Mouse (Mus musculus) MEL (cell line): ENCODE data around the gene Tmsb15a. TPM values are rescaled to one million over a fixed set of nuclear protein-coding genes. Genes with fewer than 3 reads are reported as not detected.

Experiments used
- DNase-seq: peaks from one replicate; pipeline ENCODE4 v3.0.0; 2011; ENCODE audit warnings: low read depth, low spot score
- H3K27ac ChIP-seq: 2 replicates; pipeline ENCODE4 v1.5.1; 2012; ENCODE audit warnings: low read depth, mild to moderate bottlenecking, control low read depth, low read length, moderate library complexity; ENCODE audit not compliant: control insufficient read depth
- H3K27me3 ChIP-seq, 2 experiments: fragments of 150-350 bp in 1 of 2; sonication (generic) in 1 of 2; 2 replicates each; pipeline ENCODE4 v1.6.1; 2012; ENCODE audit warnings: low read length in 2 of 2, mild to moderate bottlenecking in 2 of 2, improper control_type of control experiment in 1 of 2, moderate library complexity in 1 of 2; ENCODE audit not compliant: insufficient read depth in 2 of 2, control insufficient read depth in 1 of 2
- H3K36me3 ChIP-seq, 2 experiments: 2 replicates each; pipeline ENCODE4 v1.6.1; 2012 to 2014; ENCODE audit warnings: low read length in 2 of 2, improper control_type of control experiment in 1 of 2, inconsistent platforms in 1 of 2, mild to moderate bottlenecking in 1 of 2; ENCODE audit not compliant: insufficient read depth in 2 of 2, control insufficient read depth in 1 of 2
- H3K4me1 ChIP-seq, 2 experiments: fragments of 150-350 bp in 1 of 2; sonication (generic) in 1 of 2; 2 replicates each; pipeline ENCODE4 v1.6.1; 2012; ENCODE audit warnings: low read length in 2 of 2, improper control_type of control experiment in 1 of 2, mild to moderate bottlenecking in 1 of 2; ENCODE audit not compliant: insufficient read depth in 2 of 2, control insufficient read depth in 1 of 2
- H3K4me3 ChIP-seq, 2 experiments: fragments of 150-350 bp in 1 of 2; sonication (generic) in 1 of 2; 2 replicates each; pipeline ENCODE4 v1.5.1; 2012; ENCODE audit warnings: low read depth in 2 of 2, low read length in 2 of 2, mild to moderate bottlenecking in 2 of 2, moderate library complexity in 2 of 2, control low read depth in 1 of 2, improper control_type of control experiment in 1 of 2; ENCODE audit not compliant: control insufficient read depth in 1 of 2, insufficient read depth in 1 of 2
- H3K79me2 ChIP-seq: 2 replicates; pipeline ENCODE4 v1.6.1; 2012; ENCODE audit warnings: mild to moderate bottlenecking, low read length, moderate library complexity; ENCODE audit not compliant: control insufficient read depth, poor library complexity, insufficient read depth
- H3K9ac ChIP-seq: 2 replicates; pipeline ENCODE4 v1.6.1; 2012; ENCODE audit warnings: low read depth, mild to moderate bottlenecking, control low read depth, low read length, moderate library complexity; ENCODE audit not compliant: control insufficient read depth, poor library complexity, severe bottlenecking
- H3K9me3 ChIP-seq: fragments of 150-350 bp; sonication (generic); replicated peaks from 2 replicates; pipeline ENCODE4 v1.6.1; 2012; ENCODE audit warnings: mild to moderate bottlenecking, low read length, improper control_type of control experiment, moderate library complexity; ENCODE audit not compliant: insufficient read depth
- BHLHE40 ChIP-seq: IDR thresholded peaks from 2 replicates; pipeline ENCODE4 v1.6.1; 2012; ENCODE audit warnings: low read depth, mild to moderate bottlenecking, inconsistent platforms, low read length, improper control_type of control experiment, borderline replicate concordance
- CHD1 ChIP-seq: IDR thresholded peaks from 2 replicates; pipeline ENCODE4 v1.6.1; 2012; ENCODE audit warnings: low read depth, mild to moderate bottlenecking, inconsistent platforms, low read length, improper control_type of control experiment
- CHD2 ChIP-seq: IDR thresholded peaks from 2 replicates; pipeline ENCODE4 v1.6.1; 2011; ENCODE audit warnings: low read length, improper control_type of control experiment
- CTCF ChIP-seq, 3 experiments: IDR thresholded peaks in 2 of 3; conservative IDR thresholded peaks in 1 of 3; 2 replicates each; pipeline ENCODE4 v1.5.1; 2011 to 2012; ENCODE audit warnings: low read length in 3 of 3, low read depth in 2 of 3, mild to moderate bottlenecking in 2 of 3, improper control_type of control experiment in 1 of 3, inconsistent platforms in 1 of 3, mixed read lengths in 1 of 3, moderate library complexity in 1 of 3; ENCODE audit not compliant: control insufficient read depth in 1 of 3, insufficient read depth in 1 of 3, poor library complexity in 1 of 3, severe bottlenecking in 1 of 3
- E2F4 ChIP-seq: IDR thresholded peaks from 2 replicates; pipeline ENCODE4 v1.6.1; 2011; ENCODE audit warnings: low read depth, low read length, improper control_type of control experiment, borderline replicate concordance
- ELF1 ChIP-seq: IDR thresholded peaks from 2 replicates; pipeline ENCODE4 v1.6.1; 2014; ENCODE audit warnings: low read depth, mild to moderate bottlenecking, inconsistent platforms, low read length, improper control_type of control experiment, moderate library complexity
- EP300 ChIP-seq, 2 experiments: IDR thresholded peaks; 2 replicates each; pipeline ENCODE4 v1.6.1; 2011; ENCODE audit warnings: improper control_type of control experiment in 2 of 2, low read length in 2 of 2, low read depth in 1 of 2, mild to moderate bottlenecking in 1 of 2
- ETS1 ChIP-seq: IDR thresholded peaks from 2 replicates; pipeline ENCODE4 v1.6.1; 2012; ENCODE audit warnings: low read depth, mild to moderate bottlenecking, inconsistent platforms, low read length, improper control_type of control experiment, moderate library complexity
- GABPA ChIP-seq: IDR thresholded peaks from 2 replicates; pipeline ENCODE4 v1.6.1; 2012; ENCODE audit warnings: low read depth, mild to moderate bottlenecking, inconsistent platforms, low read length, improper control_type of control experiment, moderate library complexity
- GATA1 ChIP-seq: IDR thresholded peaks from 2 replicates; pipeline ENCODE4 v1.6.1; 2011; ENCODE audit warnings: low read depth, low read length, improper control_type of control experiment
- HCFC1 ChIP-seq: IDR thresholded peaks from 2 replicates; pipeline ENCODE4 v1.6.1; 2012; ENCODE audit warnings: low read depth, mild to moderate bottlenecking, inconsistent platforms, low read length, improper control_type of control experiment, moderate library complexity
- JUND ChIP-seq: IDR thresholded peaks from 2 replicates; pipeline ENCODE4 v1.6.1; 2011; ENCODE audit warnings: low read depth, mild to moderate bottlenecking, improper control_type of control experiment, low read length
- KAT2A ChIP-seq: conservative IDR thresholded peaks from 2 replicates; pipeline ENCODE4 v1.6.1; 2012; ENCODE audit warnings: low read depth, low read length, improper control_type of control experiment, inconsistent platforms
- MAX ChIP-seq: IDR thresholded peaks from 2 replicates; pipeline ENCODE4 v1.6.1; 2011; ENCODE audit warnings: low read length, improper control_type of control experiment
- MAZ ChIP-seq: IDR thresholded peaks from 2 replicates; pipeline ENCODE4 v1.6.1; 2012; ENCODE audit warnings: low read depth, mild to moderate bottlenecking, inconsistent platforms, low read length, improper control_type of control experiment
- MEF2A ChIP-seq: IDR thresholded peaks from 2 replicates; pipeline ENCODE4 v1.6.1; 2014; ENCODE audit warnings: low read depth, mild to moderate bottlenecking, inconsistent platforms, low read length, improper control_type of control experiment; ENCODE audit not compliant: poor library complexity, insufficient replicate concordance, severe bottlenecking; ENCODE audit errors: extremely low read depth
- MXI1 ChIP-seq: IDR thresholded peaks from 2 replicates; pipeline ENCODE4 v1.6.1; 2011; ENCODE audit warnings: mild to moderate bottlenecking, low read depth, low read length, improper control_type of control experiment
- MYC ChIP-seq: IDR thresholded peaks from 2 replicates; pipeline ENCODE4 v1.6.1; 2011; ENCODE audit warnings: low read depth, mild to moderate bottlenecking, low read length, improper control_type of control experiment, moderate library complexity
- POLR2A ChIP-seq, 2 experiments: IDR thresholded peaks; 2 replicates each; pipeline ENCODE4 v1.6.1; 2011 to 2012; ENCODE audit warnings: low read length in 2 of 2, mild to moderate bottlenecking in 2 of 2, control low read depth in 1 of 2, improper control_type of control experiment in 1 of 2, low read depth in 1 of 2, moderate library complexity in 1 of 2; ENCODE audit not compliant: control insufficient read depth in 1 of 2, insufficient read depth in 1 of 2, poor library complexity in 1 of 2
- POLR2AphosphoS2 ChIP-seq: IDR thresholded peaks from 2 replicates; pipeline ENCODE4 v1.6.1; 2011; ENCODE audit warnings: low read length, improper control_type of control experiment
- POLR2AphosphoS5 ChIP-seq: IDR thresholded peaks from 2 replicates; pipeline ENCODE4 v1.6.1; 2012; ENCODE audit warnings: low read depth, borderline replicate concordance, mild to moderate bottlenecking, inconsistent platforms, low read length, moderate library complexity, mixed read lengths
- RAD21 ChIP-seq: IDR thresholded peaks from 2 replicates; pipeline ENCODE4 v1.6.1; 2011; ENCODE audit warnings: mild to moderate bottlenecking, low read depth, low read length, improper control_type of control experiment
- RCOR1 ChIP-seq: IDR thresholded peaks from 2 replicates; pipeline ENCODE4 v1.6.1; 2012; ENCODE audit warnings: low read depth, mild to moderate bottlenecking, inconsistent platforms, low read length, improper control_type of control experiment
- SIN3A ChIP-seq: IDR thresholded peaks from 2 replicates; pipeline ENCODE4 v1.6.1; 2012; ENCODE audit warnings: low read length, improper control_type of control experiment, inconsistent platforms
- TAL1 ChIP-seq: IDR thresholded peaks from 2 replicates; pipeline ENCODE4 v1.6.1; 2012; ENCODE audit warnings: mild to moderate bottlenecking, inconsistent platforms, low read length, moderate library complexity, mixed read lengths
- TBP ChIP-seq: IDR thresholded peaks from 2 replicates; pipeline ENCODE4 v1.8.0; 2011; ENCODE audit warnings: low read depth, low read length, improper control_type of control experiment
- TCF12 ChIP-seq: IDR thresholded peaks from 2 replicates; pipeline ENCODE4 v1.6.1; 2014; ENCODE audit warnings: low read depth, mild to moderate bottlenecking, inconsistent platforms, low read length, improper control_type of control experiment, moderate library complexity
- ZKSCAN1 ChIP-seq: IDR thresholded peaks from 2 replicates; pipeline ENCODE4 v1.6.1; 2012; ENCODE audit warnings: low read depth, mild to moderate bottlenecking, inconsistent platforms, low read length, improper control_type of control experiment, moderate library complexity
- ZMIZ1 ChIP-seq: IDR thresholded peaks from 2 replicates; pipeline ENCODE4 v1.6.1; 2012; ENCODE audit warnings: low read depth, mild to moderate bottlenecking, inconsistent platforms, low read length, improper control_type of control experiment, moderate library complexity
- ZNF384 ChIP-seq: IDR thresholded peaks from 2 replicates; pipeline ENCODE4 v1.6.1; 2012; ENCODE audit warnings: low read depth, mild to moderate bottlenecking, inconsistent platforms, low read length, improper control_type of control experiment
- polyA plus RNA-seq, 2 experiments: library from polyadenylated mRNA; stranded (reverse) in 1 of 2; unstranded in 1 of 2; fragments of >175 nt in 1 of 2; fragments of >200 nt in 1 of 2; gene quantifications; 2 replicates each; pipeline versions ENCODE4 v1.2.1 to v1.2.4; 2012; ENCODE audit warnings: low replicate concordance in 2 of 2, low read depth in 1 of 2; ENCODE audit not compliant: insufficient read length in 2 of 2, insufficient read depth in 1 of 2, missing spikeins in 1 of 2
- total RNA-seq: library from RNA; depleted of rRNA; stranded (reverse); fragments of 300-350 nt; gene quantifications from 2 replicates; pipeline ENCODE4 v1.2.3, GENCODE M21; 2012

Tmsb15a gene
- total and polyA plus RNA-seq, 3 experiments: not detected

GRCm38 (mm10) chrX:135743056-135743355 lies 17.9 kb upstream of the Tmsb15a start:
- Histone ChIP-seq H3K4me1 (0 out of 4 replicates have a peak, but pooled peaks cover 0 to 4% of the 10 kb centered on the region in 2 experiments), H3K79me2 (peaks cover 9% of the 10 kb centered on the region), H3K9me3 (no peaks in the 10 kb centered on the region), H3K36me3 (peaks cover 3 to 11% of the 10 kb centered on the region in 2 experiments), H3K27ac (peak overlapping the region; percentile 58), H3K27me3 (no peaks in the 10 kb centered on the region; a peak in 2 of 4 replicates), H3K4me3 (peak overlapping the region; percentile 93 to 97), H3K9ac (peak overlapping the region; percentile 91)
- peak; percentile 15; the same call in 1 of the 2 replicates for TF ChIP-seq RCOR1
- 0 out of 2 replicates have a peak, but pooled peaks have one; percentile 16 for TF ChIP-seq MAX
- 0 out of 6 replicates have a peak, but pooled peaks of 1 of the 3 experiments have one; percentile 6 for TF ChIP-seq CTCF (IDR thresholded peaks at IDR 0.05 in 2 of 3, conservative IDR thresholded peaks at IDR 0.05 in 1 of 3; ENCODE audit: control insufficient read depth in 1 of 3, insufficient read depth in 1 of 3, low read depth in 2 of 3, low read length in 3 of 3, poor library complexity in 1 of 3, severe bottlenecking in 1 of 3)
- TF ChIP-seq CHD2: no peak
- TF ChIP-seq GATA1: 0 out of 2 replicates have a peak, but pooled peaks have one; percentile 25
- DNase-seq: no peak

- Histone ChIP-seq H3K9ac (peak within 1 kb of the TSS; percentile 91), H3K4me3 (peak within 1 kb of the TSS; percentile 93 to 97), H3K36me3 (peaks cover 3 to 11% of the 10 kb centered on the region in 2 experiments), H3K27ac (peak within 1 kb of the TSS; percentile 79), H3K27me3 (no peaks in the 10 kb centered on the region; a peak in 2 of 4 replicates), H3K4me1 (0 out of 4 replicates have a peak, but pooled peaks cover 0 to 4% of the 10 kb centered on the region in 2 experiments), H3K9me3 (no peaks in the 10 kb centered on the region), H3K79me2 (peaks cover 9% of the 10 kb centered on the region)
- peak; percentile 97 for DNase-seq
- no peak for TF ChIP-seq JUND
- no peak for TF ChIP-seq TAL1
- no peak for TF ChIP-seq MAZ
- TF ChIP-seq MAX: no peak
- TF ChIP-seq GABPA: no peak
- peak; percentile 35; the same call in 1 of the 2 replicates for TF ChIP-seq ZMIZ1
- no peak for TF ChIP-seq RAD21
- peak; percentile 87 for TF ChIP-seq KAT2A
- peak; percentile 87 for TF ChIP-seq ELF1
- peak; percentile 80 for TF ChIP-seq SIN3A
- no peak for TF ChIP-seq CHD1
- TF ChIP-seq EP300 (IDR thresholded peaks at IDR 0.05; ENCODE audit: low read depth in 1 of 2, low read length in 2 of 2): no peak; a peak in 2 of 4 replicates
- TF ChIP-seq HCFC1: peak; percentile 90
- no peak for TF ChIP-seq ZKSCAN1
- TF ChIP-seq POLR2A (IDR thresholded peaks at IDR 0.05; ENCODE audit: control insufficient read depth in 1 of 2, insufficient read depth in 1 of 2, low read depth in 1 of 2, low read length in 2 of 2, poor library complexity in 1 of 2): peak; percentile 58 to 89
- TF ChIP-seq MYC: 0 out of 2 replicates have a peak, but pooled peaks have one; percentile 57
- no peak for TF ChIP-seq CHD2
- no peak for TF ChIP-seq ZNF384
- 0 out of 2 replicates have a peak, but pooled peaks have one; percentile 34 for TF ChIP-seq E2F4
- TF ChIP-seq MXI1: peak; percentile 58
- peak; percentile 90 for TF ChIP-seq POLR2AphosphoS2
- no peak for TF ChIP-seq ETS1
- TF ChIP-seq TCF12: 0 out of 2 replicates have a peak, but pooled peaks have one; percentile 22
- TF ChIP-seq BHLHE40: peak; percentile 21; the same call in 1 of the 2 replicates
- TF ChIP-seq POLR2AphosphoS5: no peak
- no peak for TF ChIP-seq MEF2A
- peak; percentile 89 for TF ChIP-seq TBP
Measured at GRCm38 (mm10) chrX:135742304-135743055, 17.4 kb upstream of the Tmsb15a start, which contains the start of the genes Armcx5 and Gprasp1. Gene Armcx5, plus strand, starts transcription at chrX:135742733. Gene Gprasp1, plus strand, starts transcription at chrX:135742733.
